Mouse (Mus musculus) G1E (cell line): ENCODE results near the gene Soga3.

Experiments
- CTCF ChIP-seq: IDR thresholded peaks from 2 replicates; pipeline ENCODE4 v1.5.1; 2012; ENCODE audit warnings: low read depth, low read length, inconsistent platforms, mixed read lengths
- GATA1 ChIP-seq: IDR thresholded peaks from 2 replicates; pipeline ENCODE4 v1.6.1; 2012; ENCODE audit warnings: borderline replicate concordance, low read length, inconsistent platforms, mixed read lengths
- POLR2AphosphoS5 ChIP-seq: IDR thresholded peaks from 2 replicates; pipeline ENCODE4 v1.6.1; 2012; ENCODE audit warnings: low read depth, low read length, inconsistent platforms; ENCODE audit not compliant: insufficient replicate concordance

- TF ChIP-seq CTCF (no peak), POLR2AphosphoS5 (no peak), GATA1 (no peak)
Measured at GRCm38 (mm10) chr10:29176881-29177280, 33.2 kb downstream of the Soga3 start.
